Mouse (Mus musculus) layer of hippocampus, adult 8-10 months (tissue): ENCODE data around the gene Pax5. TPM values are rescaled to one million over a fixed set of nuclear protein-coding genes. Genes with fewer than 3 reads are reported as not detected.

ENCODE experiments used
- DNase-seq, 2 experiments: peaks; one replicate each; pipeline ENCODE4 v3.0.0; 2022; ENCODE audit warnings: low spot score in 2 of 2
- total RNA-seq, 4 experiments: library from RNA; stranded (reverse); gene quantifications; 2 replicates each; pipeline ENCODE4 v1.2.4; 2022

Pax5 gene
- total RNA-seq, 4 experiments from 2014 or later, result 0.10 to 0.62 (median 0.25) TPM

DNA sequence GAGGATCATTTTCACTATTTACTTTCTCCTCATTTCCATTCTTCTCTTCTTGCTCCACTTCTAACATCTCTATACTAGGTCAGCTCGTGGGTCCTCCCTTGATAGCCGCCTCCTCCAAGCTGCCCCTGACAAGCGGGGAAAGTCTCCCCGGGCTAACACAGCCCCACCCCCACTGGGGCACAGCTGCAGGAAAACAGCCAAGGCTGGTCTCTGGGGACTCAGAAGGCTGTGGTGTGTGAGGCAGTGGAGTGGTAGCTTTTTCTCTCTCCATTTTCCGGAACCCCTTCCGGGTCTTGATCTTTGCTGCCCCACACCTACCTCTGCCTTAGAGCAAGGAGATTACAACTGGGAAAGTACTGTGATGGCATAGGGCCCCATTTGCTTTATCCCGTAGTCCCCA, 4.3 kb downstream of the Pax5 start:
- DNase-seq, result no peak

DNA sequence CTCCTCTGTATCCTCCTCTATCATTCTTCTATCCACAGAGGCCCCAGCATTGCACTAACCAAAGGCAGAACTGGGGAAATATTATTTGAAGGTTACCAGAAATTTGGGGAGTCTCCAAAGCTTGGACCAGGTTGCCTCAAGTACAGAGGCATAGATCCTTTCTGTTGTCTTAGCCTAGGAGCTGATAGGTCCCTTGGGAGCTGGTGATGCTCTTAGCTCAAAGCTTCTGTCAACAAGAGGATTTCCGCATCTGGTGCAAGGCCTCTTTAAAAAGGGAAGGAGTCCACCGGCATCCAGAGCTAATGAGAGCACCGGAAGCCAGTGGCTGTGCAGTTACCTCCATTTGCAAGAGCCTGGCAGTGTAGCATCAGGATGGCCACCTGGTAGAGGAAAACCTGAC, 5.1 kb downstream of the Pax5 start:
- no peak for DNase-seq

DNA sequence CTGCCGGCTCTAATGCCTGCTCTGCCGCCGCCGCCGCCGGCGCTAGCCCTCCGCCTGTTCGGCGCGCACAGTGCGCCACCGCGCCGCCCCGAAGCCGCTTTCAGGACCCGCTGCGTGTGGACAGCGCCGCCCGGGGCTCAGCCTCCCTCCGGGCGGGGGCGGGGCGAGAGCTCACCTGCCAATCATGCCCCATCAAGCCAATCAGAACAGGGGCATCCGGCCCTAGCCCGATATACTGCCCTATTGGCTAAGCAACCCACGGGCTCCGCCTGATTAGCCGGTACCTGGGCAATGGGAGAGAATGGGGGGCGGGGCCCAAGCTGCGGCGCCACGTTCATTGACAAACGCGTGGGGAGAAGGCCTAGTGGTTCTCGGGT, 5.9 kb downstream of the Pax5 start:
- peak; percentile 34 to 52 for DNase-seq

DNA sequence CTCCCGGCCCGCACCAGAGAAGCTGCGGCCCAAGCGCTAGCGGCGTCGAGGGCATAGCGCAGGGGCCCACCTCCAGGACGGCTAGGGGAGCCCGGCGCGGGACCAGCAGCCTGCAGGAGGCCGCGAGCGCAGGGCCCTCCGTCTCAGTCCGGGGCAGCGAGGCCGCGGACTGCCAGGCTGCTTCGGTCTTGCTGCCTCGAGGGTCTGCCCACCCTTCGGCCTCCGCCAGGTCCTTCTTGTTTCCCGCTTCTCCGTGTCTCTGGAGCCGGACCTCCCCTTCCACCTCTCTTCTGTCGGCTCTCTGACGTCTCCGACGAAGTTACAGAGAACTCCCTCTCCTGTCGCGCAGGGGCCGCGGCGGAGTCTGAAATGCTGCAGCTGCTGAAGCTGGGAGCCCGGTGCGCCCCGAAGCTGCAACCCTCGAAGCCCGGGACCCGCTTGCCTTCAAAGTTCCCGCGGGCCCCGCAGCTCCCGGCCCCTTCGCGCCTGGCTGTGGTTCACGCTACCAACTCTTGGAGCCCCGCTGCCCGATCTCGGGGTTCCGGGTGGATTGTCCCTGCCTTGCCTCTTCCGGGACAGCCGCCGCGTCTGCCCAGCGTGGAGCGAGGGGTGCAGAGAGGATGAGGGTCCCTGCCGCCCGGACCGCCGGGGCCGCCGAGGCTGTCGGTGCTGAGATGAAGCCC, 6.5 kb downstream of the Pax5 start:
- no peak for DNase-seq

DNA sequence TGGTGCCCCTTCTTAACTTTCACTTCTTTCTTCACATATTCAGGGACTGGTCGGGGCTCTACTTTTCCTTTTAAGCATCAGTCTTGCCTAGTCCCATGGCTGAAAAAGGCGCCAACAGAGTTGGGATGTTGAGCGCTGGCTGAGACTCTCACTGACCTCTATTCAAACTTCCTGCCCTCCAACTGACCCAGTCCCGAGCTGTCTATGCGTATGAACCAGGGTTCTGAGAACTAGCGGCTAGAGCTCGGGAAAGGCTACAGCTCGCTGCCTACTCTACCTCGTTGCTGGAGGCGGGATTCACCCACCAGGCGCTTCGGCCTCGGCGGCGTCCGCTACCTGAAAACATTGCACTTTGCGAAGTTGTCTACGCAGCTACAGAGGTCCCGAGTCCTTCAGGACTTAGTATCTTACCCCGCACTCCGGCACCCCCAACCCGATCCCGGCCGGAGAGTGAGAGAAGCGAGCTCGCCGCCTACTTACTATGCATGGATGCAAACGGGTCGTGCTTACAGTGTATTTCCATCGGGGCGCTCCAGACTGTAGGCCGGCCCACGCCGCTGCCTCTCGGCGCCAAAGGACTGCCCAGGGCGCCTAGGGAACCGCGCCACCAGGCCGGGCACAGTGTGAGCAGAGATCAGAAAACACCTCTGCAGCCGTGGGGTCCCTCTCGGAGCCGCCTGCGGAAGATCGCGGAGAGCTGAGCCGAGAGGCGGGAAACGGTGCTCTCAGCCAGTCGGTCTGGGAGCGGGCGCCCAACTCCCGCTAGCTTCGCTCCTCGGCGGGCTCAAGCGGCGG, 7.2 kb downstream of the Pax5 start:
- no peak for DNase-seq

DNA sequence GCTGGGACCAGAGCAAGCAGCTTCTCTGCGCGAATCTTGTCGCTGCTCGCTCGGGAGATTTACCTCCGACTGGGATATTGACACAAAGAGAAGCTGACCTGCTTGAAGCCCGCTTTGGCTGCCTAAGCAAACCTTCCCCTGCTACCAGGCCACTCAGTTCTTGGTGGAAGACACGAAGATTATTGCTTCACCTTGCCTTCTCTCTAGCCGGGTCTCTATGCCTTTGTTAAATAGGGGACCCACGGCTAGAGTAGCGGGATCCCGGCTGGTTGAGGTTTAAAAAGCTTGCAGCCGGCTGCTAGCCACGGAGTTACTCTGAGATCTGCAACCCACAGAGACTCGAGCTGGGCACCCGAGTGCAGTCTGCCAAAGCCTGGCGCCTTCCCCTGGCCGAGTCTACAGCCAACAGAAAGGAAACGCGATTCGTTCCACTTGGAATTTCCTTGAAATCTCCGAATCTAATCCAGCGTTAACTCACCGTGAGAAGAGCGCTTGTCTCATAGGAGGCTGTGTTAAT, 8.2 kb downstream of the Pax5 start:
- no peak for DNase-seq

DNA sequence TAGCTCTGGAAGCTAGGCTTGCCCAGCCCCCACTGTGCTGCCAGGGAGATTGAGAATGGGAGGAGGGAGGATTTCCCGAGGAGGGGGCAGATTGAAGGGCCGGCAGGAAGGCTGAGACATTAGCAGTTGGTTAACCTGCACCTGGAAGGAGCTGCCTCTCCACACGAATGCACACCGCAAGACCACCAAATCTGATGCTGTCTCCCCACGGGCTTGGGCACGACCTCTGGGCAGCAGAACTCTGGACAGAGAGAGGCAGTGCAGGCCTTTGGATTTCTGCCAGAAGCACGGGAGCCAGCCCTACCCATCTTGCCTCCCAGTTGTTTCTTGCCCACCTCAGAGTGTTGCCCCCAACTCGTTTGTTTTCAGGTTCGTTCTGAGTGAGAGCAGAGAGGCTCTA, 8.8 kb downstream of the Pax5 start:
- no peak for DNase-seq

DNA sequence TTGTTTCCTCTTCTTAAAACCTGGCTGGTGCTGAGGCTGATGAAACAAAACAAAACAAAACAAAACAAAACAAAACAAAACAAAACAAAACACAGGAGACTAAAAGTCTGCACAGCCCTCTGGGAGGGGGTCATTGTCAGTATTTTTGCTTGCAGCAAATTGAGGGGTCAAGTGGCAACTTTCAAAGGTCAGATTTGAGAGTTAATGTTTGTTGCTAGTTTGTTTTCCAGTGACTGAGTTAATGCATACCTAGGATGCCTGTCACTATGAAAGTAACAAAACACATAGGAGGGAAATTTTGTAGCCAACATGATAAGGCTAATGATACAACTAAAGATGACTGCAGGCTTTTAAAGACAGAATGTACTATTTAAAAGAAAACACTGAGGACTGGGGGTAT, 13.6 kb downstream of the Pax5 start:
- DNase-seq, result no peak

DNA sequence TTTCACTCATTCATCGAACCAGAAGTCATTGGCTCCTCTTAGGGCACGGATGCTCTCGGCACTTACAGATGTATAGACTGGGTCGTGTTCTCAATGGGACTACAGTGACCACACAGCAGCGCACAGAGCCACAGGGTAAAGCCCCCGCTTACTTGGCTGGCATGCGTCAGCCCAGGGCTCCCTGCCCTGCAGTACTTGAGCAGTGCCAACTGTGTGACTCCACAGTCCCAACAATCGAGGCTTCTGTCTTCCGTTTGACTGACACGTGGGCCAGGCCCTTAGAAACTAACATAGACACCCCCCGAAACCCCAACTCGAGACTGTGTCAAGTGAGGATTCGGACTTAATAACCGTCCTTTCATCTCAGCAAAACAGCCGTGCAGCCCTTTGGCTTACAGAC, 15.9 kb downstream of the Pax5 start:
- no peak for DNase-seq

DNA sequence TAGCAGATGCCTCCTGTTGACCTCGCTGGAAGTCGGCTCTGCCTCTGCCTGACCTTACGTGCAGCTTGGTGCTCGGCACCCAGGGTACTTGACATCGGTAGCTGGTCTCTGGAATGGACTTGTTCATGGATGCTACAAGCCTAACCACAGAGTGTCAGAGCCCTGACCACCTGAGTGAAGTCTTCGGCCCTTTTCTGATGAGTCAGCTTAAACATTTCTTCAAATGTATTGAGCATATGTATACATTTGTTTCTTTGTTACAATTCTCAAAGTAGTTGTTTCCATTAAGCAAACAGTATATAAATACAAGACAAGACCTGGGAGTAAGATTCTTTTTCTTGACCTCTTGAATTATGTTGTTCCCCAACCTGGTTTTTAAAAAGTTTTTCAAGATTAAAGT, 24.7 kb downstream of the Pax5 start:
- DNase-seq, result no peak

DNA sequence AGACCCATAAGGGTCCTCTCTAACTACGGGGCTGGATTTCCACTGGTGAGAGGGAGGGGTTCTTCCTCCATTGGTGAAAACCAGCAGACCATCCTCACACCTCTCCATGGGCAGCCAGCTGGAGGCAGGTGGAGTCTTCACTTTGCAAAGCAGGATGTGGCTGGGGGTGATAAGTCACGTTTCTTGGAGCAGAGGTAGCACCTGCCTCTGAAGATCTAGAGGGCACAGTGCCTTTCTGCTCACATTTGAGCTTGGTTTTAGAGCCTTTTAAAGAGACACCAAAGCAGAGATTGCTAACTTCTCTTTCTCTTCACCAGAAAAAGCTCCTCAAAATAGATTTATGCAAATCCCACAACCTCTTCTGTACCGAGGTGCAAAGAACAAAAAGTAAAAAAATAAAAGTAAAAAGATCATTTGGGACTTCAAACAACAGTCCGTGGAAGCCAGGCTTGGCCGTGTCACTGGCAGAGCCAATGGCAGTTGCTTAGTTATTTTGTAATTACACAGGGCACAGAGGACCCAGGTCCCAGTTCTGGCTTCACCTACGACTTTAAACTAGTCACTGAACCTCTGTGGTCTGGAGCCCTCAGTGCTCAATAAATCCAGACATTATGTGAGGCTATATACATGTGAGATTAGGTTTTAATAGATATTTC, 29.9 kb downstream of the Pax5 start:
- DNase-seq, result no peak

DNA sequence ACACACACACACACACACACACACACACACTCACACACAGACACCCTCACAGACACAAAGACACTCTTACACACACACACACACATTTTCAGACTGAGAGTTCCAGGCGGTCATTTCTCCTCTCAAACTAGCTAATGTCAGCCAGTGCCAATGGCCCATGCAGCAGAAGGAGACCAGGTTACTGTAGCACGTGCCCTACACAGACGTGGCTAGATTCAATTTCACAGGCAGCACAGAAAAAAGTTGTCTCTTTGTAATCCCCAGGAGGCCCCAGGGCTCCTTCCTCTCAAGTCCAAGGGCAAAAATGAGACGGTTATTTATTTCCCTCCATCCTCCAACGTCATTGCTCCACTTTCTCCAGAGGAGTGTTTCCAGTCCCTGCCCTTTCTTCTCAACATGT, 31.6 kb downstream of the Pax5 start:
- no peak for DNase-seq

DNA sequence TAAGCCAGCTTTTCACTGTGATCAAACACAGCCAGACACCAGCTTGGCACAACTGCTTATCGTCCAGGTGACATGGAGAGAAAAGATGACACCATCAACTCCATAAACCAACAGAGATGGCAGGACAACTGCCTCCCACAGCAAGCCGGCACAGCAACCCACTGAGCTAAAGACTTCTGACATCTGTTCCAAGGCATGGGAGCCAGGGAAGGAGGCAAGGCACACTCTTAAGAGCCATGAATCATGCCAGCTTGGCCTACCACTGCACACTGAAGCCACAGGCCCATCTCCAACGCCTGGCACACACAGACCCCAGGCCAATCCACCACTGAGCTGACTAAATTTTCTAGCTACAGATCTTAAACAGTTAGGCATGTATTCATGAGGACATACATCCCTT, 32.3 kb downstream of the Pax5 start:
- DNase-seq, result no peak

DNA sequence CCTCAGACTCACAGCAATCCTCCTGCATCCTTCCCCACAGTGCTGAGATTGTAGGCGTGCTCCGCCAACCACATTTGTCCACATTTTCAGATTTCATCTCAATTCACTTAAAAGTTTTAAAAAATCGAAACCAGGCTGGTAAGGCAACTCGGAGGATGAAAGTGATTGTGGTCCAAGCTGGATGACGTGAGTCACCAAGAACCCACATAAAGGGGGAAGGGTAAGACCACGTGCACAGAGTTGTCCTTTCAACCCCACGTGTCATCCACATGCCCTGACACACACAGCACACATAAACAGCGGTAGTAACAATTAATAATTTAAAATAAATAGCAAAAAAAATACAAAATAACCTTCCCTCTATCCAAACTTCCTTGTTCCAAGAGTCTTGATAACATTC, 35.3 kb downstream of the Pax5 start:
- no peak for DNase-seq

DNA sequence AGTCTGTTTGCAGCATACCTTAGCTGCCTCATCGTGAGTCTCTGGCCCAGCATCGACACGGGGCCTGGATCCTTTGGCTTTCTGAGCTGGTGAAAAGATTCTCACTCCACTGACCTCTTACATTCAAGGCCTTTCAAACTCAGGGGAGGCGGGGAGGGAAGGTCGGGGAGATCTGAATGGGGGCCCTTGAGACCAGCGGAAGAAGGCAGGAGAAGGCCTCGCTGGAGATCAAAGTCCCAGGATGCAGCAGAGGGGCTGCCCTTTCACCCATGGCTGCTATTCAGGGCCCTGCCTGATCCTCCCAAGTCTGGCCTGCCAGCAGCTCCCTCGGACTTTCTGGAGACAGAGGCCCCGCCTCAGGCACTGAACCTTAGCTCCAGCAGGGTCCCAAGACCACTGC, 36.6 kb downstream of the Pax5 start:
- DNase-seq, result no peak

DNA sequence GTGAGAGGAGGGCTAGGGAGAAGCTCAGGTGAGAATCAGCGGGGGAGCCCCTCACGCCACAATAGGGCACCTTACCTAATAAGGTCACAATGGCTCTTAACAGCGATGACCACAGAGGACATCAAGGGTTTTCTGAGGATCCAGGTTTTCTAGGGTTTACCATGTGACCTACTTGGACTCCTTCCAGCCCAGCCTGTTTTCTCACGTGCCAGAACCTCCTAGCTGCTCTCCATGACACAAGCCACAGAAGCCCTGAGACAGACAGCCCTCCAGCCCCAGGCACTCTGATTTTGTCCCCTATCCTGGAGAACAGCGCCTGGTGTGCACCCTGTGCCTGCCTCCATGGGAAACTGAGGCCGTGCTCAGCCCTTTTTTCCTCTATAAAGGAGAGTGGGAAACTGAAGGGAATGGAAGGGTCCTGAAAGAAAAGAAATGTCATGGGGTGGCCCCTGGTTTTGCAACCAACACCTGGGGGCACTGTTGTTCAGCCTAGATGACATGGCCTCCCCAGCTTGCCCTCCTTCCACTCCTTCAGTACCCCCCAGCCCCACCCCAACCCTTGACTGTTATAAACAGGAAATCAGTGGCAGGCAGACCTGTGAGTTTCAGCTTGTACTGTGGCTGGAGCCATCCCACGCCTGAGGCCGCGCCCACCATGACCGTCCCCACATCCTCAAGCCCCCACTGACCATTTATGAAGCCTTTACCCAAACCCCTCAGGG, 37.9 kb downstream of the Pax5 start:
- no peak for DNase-seq

DNA sequence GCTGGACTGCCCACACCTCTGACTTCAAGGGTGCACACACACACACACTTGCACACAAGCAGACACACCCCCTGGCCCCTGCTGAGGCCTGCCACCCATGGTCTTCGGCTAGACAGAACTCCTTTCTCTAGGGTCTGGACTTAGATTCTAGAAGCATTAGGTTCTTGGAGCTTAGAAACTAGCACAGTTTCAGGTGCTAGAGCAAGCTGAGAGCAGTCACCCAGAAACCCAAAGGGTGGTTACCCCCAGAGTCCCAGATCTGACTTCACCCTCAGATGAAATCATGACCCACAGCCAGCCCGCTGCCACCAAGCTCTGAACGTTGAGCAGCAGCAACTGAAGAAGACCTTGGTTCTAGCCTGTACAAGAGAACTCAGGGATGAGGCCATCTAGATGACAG, 38.8 kb downstream of the Pax5 start:
- no peak for DNase-seq

DNA sequence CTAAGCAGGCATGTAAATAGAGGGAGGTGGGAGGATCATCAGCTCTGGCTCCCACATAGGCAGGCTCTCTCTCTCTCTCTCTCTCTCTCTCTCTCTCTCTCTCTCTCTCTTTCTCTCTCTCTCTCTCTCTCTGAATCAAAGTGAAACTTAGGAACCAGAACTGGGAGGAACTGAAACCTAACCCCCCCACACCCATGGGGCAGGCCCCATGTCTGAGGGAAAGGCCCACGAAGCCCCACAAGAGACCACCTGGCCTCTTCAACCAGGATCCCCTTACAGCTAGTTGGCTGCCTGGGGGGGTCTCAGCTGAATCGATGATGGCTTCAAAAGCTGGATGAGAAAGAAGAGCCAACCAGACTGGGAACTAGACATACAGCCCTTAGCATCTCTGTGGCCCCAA, 39.3 kb downstream of the Pax5 start:
- no peak for DNase-seq

DNA sequence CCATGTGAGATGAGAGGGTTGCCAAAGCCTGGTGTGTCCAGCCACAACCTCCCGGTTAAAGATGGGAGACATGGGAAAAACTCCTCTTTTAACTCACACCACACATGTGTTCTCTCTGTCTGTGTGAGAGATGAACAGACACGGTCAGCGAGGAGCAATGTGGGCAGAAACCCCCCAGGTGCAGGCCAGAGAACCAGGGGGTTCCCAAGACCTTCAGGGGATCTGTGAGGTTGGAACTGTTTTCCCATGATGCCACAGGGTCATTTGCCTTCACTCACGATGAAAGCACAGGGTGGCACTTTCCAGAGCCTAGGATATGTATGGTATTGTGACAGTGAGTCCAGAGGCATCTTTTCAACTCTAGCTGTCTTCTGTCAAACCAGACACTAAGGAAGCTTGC, 39.9 kb downstream of the Pax5 start:
- DNase-seq, result no peak

DNA sequence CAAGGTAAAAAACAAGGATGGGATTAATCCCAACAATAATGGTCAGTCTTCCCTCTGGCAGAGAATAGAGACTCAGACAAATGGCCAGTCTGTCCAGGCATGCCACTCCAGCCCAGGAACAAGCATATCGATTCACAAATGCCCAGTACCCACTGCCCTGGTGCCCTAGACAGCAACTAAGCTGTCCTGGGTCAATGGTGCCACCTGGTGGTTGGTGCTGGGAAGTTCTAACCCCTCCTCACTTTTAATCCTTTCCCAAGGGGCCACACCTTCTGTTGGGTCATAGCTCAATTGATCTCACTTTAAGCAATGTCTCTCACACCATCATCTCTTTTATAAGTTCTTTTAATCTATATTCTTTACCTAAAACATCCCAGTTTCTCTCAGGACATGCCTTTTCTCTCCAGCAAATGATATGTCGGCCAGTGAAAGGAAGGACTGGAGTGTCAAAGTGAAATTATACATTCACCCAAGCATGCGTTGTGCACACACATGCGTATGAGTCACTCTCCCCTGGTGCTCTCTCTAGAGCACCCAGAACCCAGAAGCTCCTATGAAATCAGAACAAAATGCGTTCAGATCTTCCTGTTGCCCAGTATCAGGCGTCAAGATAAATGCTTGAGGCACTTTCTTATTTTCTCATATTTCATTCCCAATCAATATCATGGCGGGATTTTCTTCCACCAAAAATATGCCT, 40.7 kb downstream of the Pax5 start:
- DNase-seq, result no peak

DNA sequence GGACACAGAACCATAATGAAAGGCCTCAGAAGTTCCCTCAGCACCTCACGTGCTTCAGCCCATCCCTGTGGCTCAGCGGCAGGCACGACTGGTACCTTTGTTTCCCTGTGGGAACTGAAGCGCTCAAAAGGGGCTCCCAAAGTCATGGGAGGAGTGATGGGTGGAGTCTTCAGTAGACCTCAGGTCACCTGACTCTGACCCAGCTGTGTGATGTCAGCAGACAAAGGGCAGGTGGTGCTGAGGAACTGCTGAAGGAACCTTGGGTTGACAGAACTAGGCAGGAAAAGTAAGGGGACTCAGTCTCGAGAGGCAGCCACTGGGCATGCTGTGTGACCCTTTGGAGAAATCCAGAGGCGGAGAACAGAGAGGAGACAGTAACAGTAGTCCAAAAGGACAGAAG, 41.7 kb downstream of the Pax5 start:
- no peak for DNase-seq
